Comparison of ENCODE assay signal across 9 mouse cellular contexts in genomic region chr6:122821822-122822221, GRCm38 (mm10). TPM values are rescaled to one million over a fixed set of nuclear protein-coding genes. Genes with fewer than 3 reads are reported as not detected.
DNase-seq lines count a peak whose midpoint lies in the region; ATAC-seq and TF ChIP-seq lines count a peak whose summit lies in the region.
"Had no signal": no experiment of that assay in that cellular context is flagged by ENCODE, and none has a peak within 500 bp of the region (broad histone marks: within the 10 kb centered on the region; RNA-seq: fewer than 3 reads in every experiment).

No protein-coding gene starts in this region.

- no peaks in the 10 kb centered on the region for H3K9me3 ChIP-seq in heart, embryonic 13.5 days
- H3K9me3 ChIP-seq in hindbrain, embryonic 13.5 days = no peaks in the 10 kb centered on the region
- H3K9me3 ChIP-seq in midbrain, embryonic 12.5 days = no peaks in the 10 kb centered on the region

- peaks cover 5% of the 10 kb centered on the region; the same call in 1 of the 2 replicates for H3K36me3 ChIP-seq in heart, embryonic 13.5 days
- no peaks in the 10 kb centered on the region for H3K36me3 ChIP-seq in hindbrain, embryonic 13.5 days
- no peaks in the 10 kb centered on the region for H3K36me3 ChIP-seq in midbrain, embryonic 12.5 days

- 0 out of 2 replicates have a peak overlapping the region, but pooled peaks have one; percentile 98 for H3K9ac ChIP-seq in heart, embryonic 13.5 days
- H3K9ac ChIP-seq in hindbrain, embryonic 13.5 days = peak overlapping the region; percentile 2; the same call in 1 of the 2 replicates
- H3K9ac ChIP-seq in midbrain, embryonic 12.5 days (replicated peaks) = no peak overlapping the region

- peak overlapping the region; percentile 96 for H3K4me3 ChIP-seq in heart, embryonic 13.5 days
- H3K4me3 ChIP-seq in bone marrow macrophage, adult 2 months (ENCODE audit: insufficient read depth, low read length) = peak overlapping the region; percentile 72
- 0 out of 2 replicates have a peak overlapping the region, but pooled peaks have one; percentile 96 for H3K4me3 ChIP-seq in hindbrain, embryonic 13.5 days
- no peak overlapping the region for H3K4me3 ChIP-seq in midbrain, embryonic 12.5 days

- H3K27ac ChIP-seq in heart, embryonic 13.5 days (replicated peaks) = no peak overlapping the region
- 0 out of 2 replicates have a peak overlapping the region, but pooled peaks have one; percentile 3 for H3K27ac ChIP-seq in bone marrow macrophage, adult 2 months (ENCODE audit: insufficient read depth, low read depth, low read length)
- no peak overlapping the region for H3K27ac ChIP-seq in hindbrain, embryonic 13.5 days
- H3K27ac ChIP-seq in midbrain, embryonic 12.5 days (replicated peaks) = no peak overlapping the region

- ATAC-seq in heart, embryonic 13.5 days (ENCODE audit: extremely low read depth, insufficient number of reproducible peaks, low FRiP score, low TSS enrichment) = no peak
- ATAC-seq in hindbrain, embryonic 13.5 days (ENCODE audit: low FRiP score) = no peak
- ATAC-seq in midbrain, embryonic 12.5 days (ENCODE audit: low FRiP score, low read depth) = no peak

- H3K27me3 ChIP-seq in heart, embryonic 13.5 days (replicated peaks) = no peaks in the 10 kb centered on the region
- no peaks in the 10 kb centered on the region for H3K27me3 ChIP-seq in hindbrain, embryonic 13.5 days
- peaks cover 21% of the 10 kb centered on the region; the same call in 1 of the 2 replicates for H3K27me3 ChIP-seq in midbrain, embryonic 12.5 days

- DNase-seq in heart, postnatal 4 days = no peak
- no peak for DNase-seq in thymus, postnatal 25 days
- no peak for DNase-seq in urinary bladder, postnatal 25 days (ENCODE audit: low spot score)
- DNase-seq in spleen, adult 18-20 months = no peak
- DNase-seq: thymus, postnatal 14 days had no signal

- peaks cover 58% of the 10 kb centered on the region for H3K4me1 ChIP-seq in heart, embryonic 13.5 days
- H3K4me1 ChIP-seq in bone marrow macrophage, adult 2 months (ENCODE audit: control insufficient read depth, insufficient read depth, low read length) = peaks cover 44% of the 10 kb centered on the region
- peaks cover 56% of the 10 kb centered on the region for H3K4me1 ChIP-seq in hindbrain, embryonic 13.5 days (replicated peaks)
- peaks cover 31% of the 10 kb centered on the region for H3K4me1 ChIP-seq in midbrain, embryonic 12.5 days

- peak overlapping the region; percentile 84 for H3K4me2 ChIP-seq in heart, embryonic 13.5 days
- peak overlapping the region; percentile 87 for H3K4me2 ChIP-seq in hindbrain, embryonic 13.5 days
- H3K4me2 ChIP-seq in midbrain, embryonic 12.5 days (replicated peaks) = peak overlapping the region; percentile 78

- WGBS in heart, embryonic 13.5 days = 66% methylated on average over 9 of the region's 9 CpGs
- WGBS in hindbrain, embryonic 13.5 days = 81% methylated on average over 9 of the region's 9 CpGs
- 81% methylated on average over 9 of the region's 9 CpGs for WGBS in midbrain, embryonic 12.5 days

- no peak for TF ChIP-seq CTCF in bone marrow macrophage, adult 2 months (IDR thresholded peaks at IDR 0.05; ENCODE audit: low read depth, low read length)

- TF ChIP-seq POLR2A in bone marrow macrophage, adult 2 months (IDR thresholded peaks at IDR 0.05; ENCODE audit: borderline replicate concordance, low read depth, low read length) = no peak

RNA-seq across cellular contexts. Expression of gene Foxj2, which starts 2.1 kb away (rescaled TPM):
- 4.8 and 5.6 TPM in 2 replicates for polyA plus RNA-seq in heart, embryonic 13.5 days (2015; fragmentation: Nextera tagmentation; extraction: Ambion mirVana)
- total RNA-seq in heart, postnatal 4 days (2021) = 10 to 100 TPM; 24.6 to 25.3 TPM
- polyA plus RNA-seq in bone marrow macrophage, adult 2 months (2012; ENCODE audit: insufficient read depth, insufficient read length, missing spikeins) = 30.3 and 34.4 TPM in 2 replicates
- 6.0 and 6.2 TPM in 2 replicates for polyA plus RNA-seq in hindbrain, embryonic 13.5 days (2015; fragmentation: Nextera tagmentation; extraction: Ambion mirVana)
- 5.7 and 5.8 TPM in 2 replicates for polyA plus RNA-seq in midbrain, embryonic 12.5 days (2016; fragmentation: Nextera tagmentation; extraction: Ambion mirVana)

RNA-seq across cellular contexts. Expression of gene Slc2a3, which starts 20.4 kb away (rescaled TPM):
- polyA plus RNA-seq in heart, embryonic 13.5 days (2015; fragmentation: Nextera tagmentation; extraction: Ambion mirVana) = 12.1 and 15.4 TPM in 2 replicates
- 1 to 10 TPM; 2.0 to 3.3 TPM for total RNA-seq in heart, postnatal 4 days (2021)
- 5.8 and 6.4 TPM in 2 replicates for polyA plus RNA-seq in bone marrow macrophage, adult 2 months (2012; ENCODE audit: insufficient read depth, insufficient read length, missing spikeins)
- 21.1 and 22.7 TPM in 2 replicates for polyA plus RNA-seq in hindbrain, embryonic 13.5 days (2015; fragmentation: Nextera tagmentation; extraction: Ambion mirVana)
- polyA plus RNA-seq in midbrain, embryonic 12.5 days (2016; fragmentation: Nextera tagmentation; extraction: Ambion mirVana) = 22.5 and 24.8 TPM in 2 replicates

RNA-seq across cellular contexts. Expression of gene C3ar1, which starts 34.1 kb away (rescaled TPM):
- 2.4 and 3.0 TPM in 2 replicates for polyA plus RNA-seq in heart, embryonic 13.5 days (2015; fragmentation: Nextera tagmentation; extraction: Ambion mirVana)
- total RNA-seq in heart, postnatal 4 days (2021) = 1 to 10 TPM; 1.7 to 1.8 TPM
- polyA plus RNA-seq in bone marrow macrophage, adult 2 months (2012; ENCODE audit: insufficient read depth, insufficient read length, missing spikeins) = 718 and 808 TPM in 2 replicates
- polyA plus RNA-seq in hindbrain, embryonic 13.5 days (2015; fragmentation: Nextera tagmentation; extraction: Ambion mirVana) = 1.7 TPM in 2 replicates
- 1.6 and 1.8 TPM in 2 replicates for polyA plus RNA-seq in midbrain, embryonic 12.5 days (2016; fragmentation: Nextera tagmentation; extraction: Ambion mirVana)

RNA-seq across cellular contexts. Expression of gene Necap1, which starts 52.5 kb away (rescaled TPM):
- polyA plus RNA-seq in heart, embryonic 13.5 days (2015; fragmentation: Nextera tagmentation; extraction: Ambion mirVana) = 49.9 and 51.3 TPM in 2 replicates
- 10 to 100 TPM; 32.8 to 35.5 TPM for total RNA-seq in heart, postnatal 4 days (2021)
- polyA plus RNA-seq in bone marrow macrophage, adult 2 months (2012; ENCODE audit: insufficient read depth, insufficient read length, missing spikeins) = 61.2 and 67.3 TPM in 2 replicates
- polyA plus RNA-seq in hindbrain, embryonic 13.5 days (2015; fragmentation: Nextera tagmentation; extraction: Ambion mirVana) = 121 and 130 TPM in 2 replicates
- 77.3 and 77.9 TPM in 2 replicates for polyA plus RNA-seq in midbrain, embryonic 12.5 days (2016; fragmentation: Nextera tagmentation; extraction: Ambion mirVana)

Comparison
In these comparisons a context has a peak if more than half of its experiments do, and no peak if none do; other contexts are left out.
1. RNA of gene C3ar1, which starts 34.1 kb away (polyA plus RNA-seq): 718 to 808 TPM in bone marrow macrophage, adult 2 months; 2.4 to 3.0 TPM in heart, embryonic 13.5 days, 1.6 to 1.8 TPM in midbrain, embryonic 12.5 days and 1.7 TPM in hindbrain, embryonic 13.5 days; every median in the first group is over 100 times any median in the second.
2. Peak in every context shown above with its lines, with median percentiles within 50 percentile points of each other: H3K4me2 ChIP-seq.